Mouse (Mus musculus) midbrain, embryonic 16.5 days (tissue): ENCODE results near the gene Tlk1. TPM values are rescaled to one million over a fixed set of nuclear protein-coding genes. Genes with fewer than 3 reads are reported as not detected.

Source experiments
- ATAC-seq: fragments of 200-750 bp; cut with Nextera tagmentation; 2 replicates; pipeline ENCODE4 v1.8.0; 2017; ENCODE audit warnings: moderate TSS enrichment
- H3K27ac ChIP-seq: fragments of 300-500 bp; sonication (generic); 2 replicates; pipeline ENCODE4 v1.5.1; 2014; ENCODE audit warnings: mild to moderate bottlenecking, low read length, mixed read lengths
- H3K27me3 ChIP-seq: fragments of 300-500 bp; sonication (generic); 2 replicates; pipeline ENCODE4 v1.6.1; 2014; ENCODE audit warnings: low read depth, low read length, mixed read lengths; ENCODE audit not compliant: control insufficient read depth, insufficient read depth
- H3K36me3 ChIP-seq: fragments of 300-500 bp; sonication (generic); 2 replicates; pipeline ENCODE4 v1.6.1; 2014; ENCODE audit warnings: mild to moderate bottlenecking, low read length, moderate library complexity, mixed read lengths; ENCODE audit not compliant: control insufficient read depth, insufficient read depth
- H3K4me1 ChIP-seq: fragments of 300-500 bp; sonication (generic); 2 replicates; pipeline ENCODE4 v1.6.1; 2014; ENCODE audit warnings: mild to moderate bottlenecking, low read length, mixed read lengths; ENCODE audit not compliant: control insufficient read depth, insufficient read depth
- H3K4me2 ChIP-seq: fragments of 300-500 bp; sonication (generic); 2 replicates; pipeline ENCODE4 v1.6.1; 2014; ENCODE audit warnings: mild to moderate bottlenecking, low read length, mixed read lengths
- H3K4me3 ChIP-seq: fragments of 300-500 bp; sonication (generic); 2 replicates; pipeline ENCODE4 v1.5.1; 2014; ENCODE audit warnings: low read depth, mild to moderate bottlenecking, low read length, moderate library complexity, mixed read lengths
- H3K9ac ChIP-seq: fragments of 300-500 bp; sonication (generic); 2 replicates; pipeline ENCODE4 v1.6.1; 2014; ENCODE audit warnings: low read depth, low read length, mixed read lengths
- H3K9me3 ChIP-seq: fragments of 300-500 bp; sonication (generic); replicated peaks from 2 replicates; pipeline ENCODE4 v1.6.1; 2014; ENCODE audit warnings: mild to moderate bottlenecking, low read length, mixed read lengths; ENCODE audit not compliant: control insufficient read depth, poor library complexity, severe bottlenecking
- WGBS: fragments of 180-500 bp; shearing (Covaris S2); extraction: QIAGEN DNeasy Blood & Tissue Kit; methylation state at CpG from one replicate; pipeline ENCODE4 v1.1.7; 2014; 5-methylcytosine and 5-hydroxymethylcytosine counted together
- polyA plus RNA-seq: library from polyadenylated mRNA; unstranded; fragments of >200 nt; fragmentation: Nextera tagmentation; extraction: Ambion mirVana; gene quantifications from 2 replicates; pipeline ENCODE4 v1.2.1, GENCODE M21; 2015

Tlk1 gene
- polyA plus RNA-seq, 1 experiment from 2014 or later: 17.2 TPM

GRCm38 (mm10) chr2:70702403-70702802 is 123.1 kb downstream of the Tlk1 start:
- H3K9me3 ChIP-seq: 0 out of 2 replicates have a peak, but pooled peaks cover 2% of the 10 kb centered on the region
- no peak overlapping the region for H3K4me3 ChIP-seq
- no peaks in the 10 kb centered on the region for H3K36me3 ChIP-seq
- H3K27ac ChIP-seq: no peak overlapping the region
- H3K4me2 ChIP-seq: no peak overlapping the region
- no peak overlapping the region for H3K9ac ChIP-seq
- ATAC-seq: no peak
- no peaks in the 10 kb centered on the region for H3K27me3 ChIP-seq
- 65% methylated on average over 5 of the region's 5 CpGs for WGBS
- H3K4me1 ChIP-seq: peaks cover 7% of the 10 kb centered on the region; the same call in 1 of the 2 replicates

GRCm38 (mm10) chr2:70701571-70701970 is 124.0 kb downstream of the Tlk1 start:
- no peak overlapping the region for H3K4me2 ChIP-seq

GRCm38 (mm10) chr2:70700851-70701250 is 124.7 kb downstream of the Tlk1 start:
- H3K27ac ChIP-seq: no peak overlapping the region
- 0 out of 2 replicates have a peak, but pooled peaks cover 2% of the 10 kb centered on the region for H3K9me3 ChIP-seq
- no peak overlapping the region for H3K9ac ChIP-seq
- H3K36me3 ChIP-seq: no peaks in the 10 kb centered on the region
- no peak overlapping the region for H3K4me2 ChIP-seq
- H3K4me1 ChIP-seq: peaks cover 7% of the 10 kb centered on the region; the same call in 1 of the 2 replicates
- no peaks in the 10 kb centered on the region for H3K27me3 ChIP-seq
- ATAC-seq: no peak
- no peak overlapping the region for H3K4me3 ChIP-seq
- WGBS: 93% methylated on average over 3 of the region's 3 CpGs

More at GRCm38 (mm10) chr2:70701571-70701970, 124.0 kb downstream of the Tlk1 start:
- no peak for ATAC-seq
- Histone ChIP-seq H3K27ac (no peak overlapping the region), H3K36me3 (no peaks in the 10 kb centered on the region), H3K4me1 (peaks cover 7% of the 10 kb centered on the region; the same call in 1 of the 2 replicates), H3K9ac (no peak overlapping the region), H3K9me3 (0 out of 2 replicates have a peak, but pooled peaks cover 2% of the 10 kb centered on the region), H3K27me3 (no peaks in the 10 kb centered on the region), H3K4me3 (no peak overlapping the region)
- 71% methylated on average over 9 of the region's 9 CpGs for WGBS

GRCm38 (mm10) chr2:70695712-70696111 is 129.8 kb downstream of the Tlk1 start:
- H3K9me3 ChIP-seq: 0 out of 2 replicates have a peak, but pooled peaks cover 2% of the 10 kb centered on the region
- H3K4me1 ChIP-seq: no peaks in the 10 kb centered on the region
- H3K4me2 ChIP-seq: no peak overlapping the region
- H3K27me3 ChIP-seq: no peaks in the 10 kb centered on the region
- no peak overlapping the region for H3K4me3 ChIP-seq
- no peak for ATAC-seq
- H3K27ac ChIP-seq: no peak overlapping the region
- 90% methylated on average over 10 of the region's 10 CpGs for WGBS
- peaks cover 15% of the 10 kb centered on the region; the same call in 1 of the 2 replicates for H3K36me3 ChIP-seq
- no peak overlapping the region for H3K9ac ChIP-seq

- no peaks in the 10 kb centered on the region for H3K9me3 ChIP-seq
- 87% methylated on average over 11 of the region's 11 CpGs for WGBS
- H3K9ac ChIP-seq: no peak overlapping the region
- H3K4me1 ChIP-seq: no peaks in the 10 kb centered on the region
- H3K4me2 ChIP-seq: no peak overlapping the region
- H3K27ac ChIP-seq: no peak overlapping the region
- H3K4me3 ChIP-seq: no peak overlapping the region
- H3K36me3 ChIP-seq: peaks cover 41% of the 10 kb centered on the region
- no peaks in the 10 kb centered on the region for H3K27me3 ChIP-seq
- no peak for ATAC-seq
These were observed 135.3 kb downstream of the Tlk1 start for GRCm38 (mm10) chr2:70690195-70690594.

GRCm38 (mm10) chr2:70688454-70689078 is 137.0 kb downstream of the Tlk1 start:
- H3K27me3 ChIP-seq: no peaks in the 10 kb centered on the region
- 94% methylated on average over 21 of the region's 21 CpGs for WGBS
- no peak for ATAC-seq
- H3K9ac ChIP-seq: no peak overlapping the region
- H3K4me2 ChIP-seq: no peak overlapping the region
- H3K27ac ChIP-seq: no peak overlapping the region
- no peak overlapping the region for H3K4me3 ChIP-seq
- H3K9me3 ChIP-seq: no peaks in the 10 kb centered on the region
- no peaks in the 10 kb centered on the region for H3K4me1 ChIP-seq
- peaks cover 48% of the 10 kb centered on the region for H3K36me3 ChIP-seq

- Histone ChIP-seq H3K4me2 (no peak overlapping the region), H3K9me3 (no peaks in the 10 kb centered on the region), H3K36me3 (peaks cover 38% of the 10 kb centered on the region), H3K4me3 (no peak overlapping the region), H3K27me3 (no peaks in the 10 kb centered on the region), H3K4me1 (no peaks in the 10 kb centered on the region), H3K27ac (no peak overlapping the region), H3K9ac (no peak overlapping the region)
- 88% methylated on average over 2 of the region's 2 CpGs for WGBS
- no peak for ATAC-seq
These were observed 143.2 kb downstream of the Tlk1 start for GRCm38 (mm10) chr2:70682324-70682723.

GRCm38 (mm10) chr2:70673445-70674126 is 151.9 kb downstream of the Tlk1 start:
- Histone ChIP-seq H3K4me2 (no peak overlapping the region), H3K4me3 (no peak overlapping the region), H3K27me3 (no peaks in the 10 kb centered on the region), H3K36me3 (peaks cover 7% of the 10 kb centered on the region; the same call in 1 of the 2 replicates), H3K4me1 (no peaks in the 10 kb centered on the region), H3K27ac (no peak overlapping the region), H3K9ac (no peak overlapping the region), H3K9me3 (no peaks in the 10 kb centered on the region)
- WGBS: 78% methylated on average over 7 of the region's 7 CpGs
- no peak for ATAC-seq

- Histone ChIP-seq H3K9me3 (no peaks in the 10 kb centered on the region), H3K27me3 (no peaks in the 10 kb centered on the region), H3K36me3 (no peaks in the 10 kb centered on the region), H3K4me3 (no peak overlapping the region), H3K4me1 (no peaks in the 10 kb centered on the region), H3K4me2 (no peak overlapping the region), H3K9ac (no peak overlapping the region), H3K27ac (no peak overlapping the region)
- WGBS: 88% methylated on average over 2 of the region's 2 CpGs
- ATAC-seq: no peak
These were observed 153.1 kb downstream of the Tlk1 start for GRCm38 (mm10) chr2:70672476-70672875.
